Mouse (Mus musculus): ENCODE results near the gene Tmem252. TPM values are rescaled to one million over a fixed set of nuclear protein-coding genes. Genes with fewer than 3 reads are reported as not detected.

Tmem252 gene
- polyA plus RNA-seq, 1 experiment, result 0.74 TPM

GRCm38 (mm10) chr19:24683016-24683720, 9.4 kb downstream of the Tmem252 start:
- DNase-seq (ENCODE audit: low read depth), result no peak

GRCm38 (mm10) chr19:24686411-24686810, 12.6 kb downstream of the Tmem252 start:
- no peak for TF ChIP-seq POLR2A (IDR thresholded peaks at IDR 0.05; ENCODE audit: borderline replicate concordance, extremely low read depth, insufficient read depth, insufficient read length, poor library complexity, severe bottlenecking)
- TF ChIP-seq CTCF (IDR thresholded peaks at IDR 0.05; ENCODE audit: borderline replicate concordance, extremely low read depth, insufficient read depth, insufficient read length), result no peak
- DNase-seq (ENCODE audit: low read depth), result no peak

More at GRCm38 (mm10) chr19:24683016-24683720, 9.4 kb downstream of the Tmem252 start:
- no peak for TF ChIP-seq POLR2A (IDR thresholded peaks at IDR 0.05; ENCODE audit: borderline replicate concordance, extremely low read depth, insufficient read depth, insufficient read length, poor library complexity, severe bottlenecking)
- no peak for TF ChIP-seq CTCF (IDR thresholded peaks at IDR 0.05; ENCODE audit: borderline replicate concordance, extremely low read depth, insufficient read depth, insufficient read length)

GRCm38 (mm10) chr19:24688327-24688726, 14.5 kb downstream of the Tmem252 start:
- DNase-seq (ENCODE audit: low read depth), result no peak
- TF ChIP-seq POLR2A (IDR thresholded peaks at IDR 0.05; ENCODE audit: borderline replicate concordance, extremely low read depth, insufficient read depth, insufficient read length, poor library complexity, severe bottlenecking) (no peak), CTCF (IDR thresholded peaks at IDR 0.05; ENCODE audit: borderline replicate concordance, extremely low read depth, insufficient read depth, insufficient read length) (no peak)

GRCm38 (mm10) chr19:24689531-24689930, 15.7 kb downstream of the Tmem252 start:
- TF ChIP-seq POLR2A (IDR thresholded peaks at IDR 0.05; ENCODE audit: borderline replicate concordance, extremely low read depth, insufficient read depth, insufficient read length, poor library complexity, severe bottlenecking) (no peak), CTCF (IDR thresholded peaks at IDR 0.05; ENCODE audit: borderline replicate concordance, extremely low read depth, insufficient read depth, insufficient read length) (no peak)
- DNase-seq (ENCODE audit: low read depth), result no peak

GRCm38 (mm10) chr19:24692691-24693090, 18.9 kb downstream of the Tmem252 start:
- no peak for DNase-seq (ENCODE audit: low read depth)
- TF ChIP-seq CTCF (IDR thresholded peaks at IDR 0.05; ENCODE audit: borderline replicate concordance, extremely low read depth, insufficient read depth, insufficient read length) (no peak), POLR2A (IDR thresholded peaks at IDR 0.05; ENCODE audit: borderline replicate concordance, extremely low read depth, insufficient read depth, insufficient read length, poor library complexity, severe bottlenecking) (no peak)

- no peak for TF ChIP-seq POLR2A (IDR thresholded peaks at IDR 0.05; ENCODE audit: borderline replicate concordance, extremely low read depth, insufficient read depth, insufficient read length, poor library complexity, severe bottlenecking)
- TF ChIP-seq CTCF (IDR thresholded peaks at IDR 0.05; ENCODE audit: borderline replicate concordance, extremely low read depth, insufficient read depth, insufficient read length), result no peak
- no peak for DNase-seq (ENCODE audit: low read depth)
Measured at GRCm38 (mm10) chr19:24697946-24698345, 24.1 kb downstream of the Tmem252 start.

- DNase-seq (ENCODE audit: low read depth), result no peak
- no peak for TF ChIP-seq CTCF (IDR thresholded peaks at IDR 0.05; ENCODE audit: borderline replicate concordance, extremely low read depth, insufficient read depth, insufficient read length)
Measured at GRCm38 (mm10) chr19:24698651-24699050, 24.8 kb downstream of the Tmem252 start.

- no peak for DNase-seq (ENCODE audit: low read depth)
- no peak for TF ChIP-seq POLR2A (IDR thresholded peaks at IDR 0.05; ENCODE audit: borderline replicate concordance, extremely low read depth, insufficient read depth, insufficient read length, poor library complexity, severe bottlenecking)
- TF ChIP-seq CTCF (IDR thresholded peaks at IDR 0.05; ENCODE audit: borderline replicate concordance, extremely low read depth, insufficient read depth, insufficient read length), result no peak
Measured at GRCm38 (mm10) chr19:24699196-24699595, 25.4 kb downstream of the Tmem252 start.

- no peak for DNase-seq (ENCODE audit: low read depth)
Measured at GRCm38 (mm10) chr19:24699910-24700309, 26.1 kb downstream of the Tmem252 start.

GRCm38 (mm10) chr19:24700664-24701063, 26.9 kb downstream of the Tmem252 start:
- no peak for DNase-seq (ENCODE audit: low read depth)
- TF ChIP-seq CTCF (IDR thresholded peaks at IDR 0.05; ENCODE audit: borderline replicate concordance, extremely low read depth, insufficient read depth, insufficient read length) (no peak), POLR2A (IDR thresholded peaks at IDR 0.05; ENCODE audit: borderline replicate concordance, extremely low read depth, insufficient read depth, insufficient read length, poor library complexity, severe bottlenecking) (no peak)

More at GRCm38 (mm10) chr19:24699910-24700309, 26.1 kb downstream of the Tmem252 start:
- TF ChIP-seq CTCF (IDR thresholded peaks at IDR 0.05; ENCODE audit: borderline replicate concordance, extremely low read depth, insufficient read depth, insufficient read length) (peak; percentile 25; the same call in 1 of the 2 replicates), POLR2A (IDR thresholded peaks at IDR 0.05; ENCODE audit: borderline replicate concordance, extremely low read depth, insufficient read depth, insufficient read length, poor library complexity, severe bottlenecking) (no peak)

- no peak for TF ChIP-seq POLR2A (IDR thresholded peaks at IDR 0.05; ENCODE audit: borderline replicate concordance, extremely low read depth, insufficient read depth, insufficient read length, poor library complexity, severe bottlenecking)
- TF ChIP-seq CTCF (IDR thresholded peaks at IDR 0.05; ENCODE audit: borderline replicate concordance, extremely low read depth, insufficient read depth, insufficient read length), result 0 out of 2 replicates have a peak, but pooled peaks have one; percentile 6
- DNase-seq (ENCODE audit: low read depth), result no peak
Measured at GRCm38 (mm10) chr19:24701716-24702115, 27.9 kb downstream of the Tmem252 start.

- DNase-seq (ENCODE audit: low read depth), result peak; percentile 24
Measured at GRCm38 (mm10) chr19:24703168-24703567, 29.4 kb downstream of the Tmem252 start.

All from brain, embryonic 14.5 days (tissue).